Mouse (Mus musculus): ENCODE results near the gene Elfn1.

Gene Elfn1

DNA sequence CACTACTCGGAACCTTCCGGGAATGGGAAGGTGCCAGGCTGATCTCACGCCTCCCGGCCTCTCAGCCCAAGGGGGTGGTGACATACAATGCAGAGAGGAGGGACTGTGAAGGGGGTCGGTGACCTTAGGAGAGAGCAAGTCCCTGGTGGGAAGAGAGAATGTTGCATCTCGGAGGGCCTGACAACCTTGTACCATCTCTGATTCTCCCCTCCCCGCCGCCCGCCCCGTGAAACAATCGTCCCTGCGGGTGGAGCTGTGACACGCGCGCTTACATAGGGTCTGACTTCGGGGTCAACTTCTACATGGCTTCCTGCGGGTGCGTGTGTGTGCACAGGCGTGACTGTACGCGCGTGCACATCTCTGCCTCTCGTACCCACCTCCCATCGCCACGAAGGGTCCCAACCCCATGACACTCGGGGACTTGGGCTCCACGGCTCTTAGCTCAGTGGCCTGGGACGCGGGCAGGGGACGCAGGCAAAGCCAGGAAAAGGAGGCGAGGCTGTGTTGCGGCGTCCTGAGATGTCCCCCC lies at the start of gene Elfn1:
TSS of gene Elfn1 (plus strand) at position 230 of the 529 bp plus-strand sequence.
- no peak for DNase-seq

GRCm38 (mm10) chr5:139860328-139861104 lies 47.2 kb upstream of the Elfn1 start:
- no peak for DNase-seq

DNA sequence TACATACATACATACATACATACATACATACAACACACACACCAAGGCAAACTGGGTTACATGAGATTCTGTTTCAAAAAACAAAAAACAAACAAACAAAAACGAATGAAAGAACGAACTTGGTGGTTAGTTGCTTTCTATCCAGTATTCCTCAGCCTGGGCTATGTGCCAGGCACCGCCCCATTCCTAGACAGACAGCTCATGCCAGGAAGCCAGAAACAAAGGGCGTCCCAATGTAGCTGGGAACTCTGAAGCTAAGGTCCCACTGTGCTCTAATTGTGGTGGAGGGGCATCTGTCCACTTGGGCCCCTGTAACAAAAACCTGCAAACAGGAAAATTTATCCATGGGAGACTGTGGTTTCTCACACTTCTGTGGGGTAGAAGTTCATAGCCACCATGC lies 45.0 kb upstream of the Elfn1 start:
- no peak for DNase-seq

- DNase-seq: no peak
Observed at GRCm38 (mm10) chr5:139870886-139871285, 36.9 kb upstream of the Elfn1 start.

DNA sequence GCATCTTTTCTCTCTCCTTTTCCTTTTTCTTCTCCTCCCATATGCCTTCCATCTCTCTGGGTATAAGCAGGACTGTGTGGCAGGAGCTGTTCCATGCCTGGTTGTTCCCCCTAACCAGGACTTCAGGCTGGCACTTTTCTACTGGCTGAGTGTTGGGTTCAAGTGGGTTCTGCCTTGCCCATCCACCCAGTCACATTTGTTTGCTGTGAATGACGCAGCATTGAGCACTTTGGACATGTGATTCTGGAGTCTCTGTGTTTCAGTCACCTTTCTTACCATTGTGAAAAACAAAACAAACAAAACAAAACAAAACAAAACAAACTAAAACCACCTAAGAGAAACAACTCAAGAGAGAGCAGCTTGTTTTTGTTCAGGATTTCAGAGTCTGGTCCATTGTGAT lies 36.2 kb upstream of the Elfn1 start:
- DNase-seq: no peak

DNA sequence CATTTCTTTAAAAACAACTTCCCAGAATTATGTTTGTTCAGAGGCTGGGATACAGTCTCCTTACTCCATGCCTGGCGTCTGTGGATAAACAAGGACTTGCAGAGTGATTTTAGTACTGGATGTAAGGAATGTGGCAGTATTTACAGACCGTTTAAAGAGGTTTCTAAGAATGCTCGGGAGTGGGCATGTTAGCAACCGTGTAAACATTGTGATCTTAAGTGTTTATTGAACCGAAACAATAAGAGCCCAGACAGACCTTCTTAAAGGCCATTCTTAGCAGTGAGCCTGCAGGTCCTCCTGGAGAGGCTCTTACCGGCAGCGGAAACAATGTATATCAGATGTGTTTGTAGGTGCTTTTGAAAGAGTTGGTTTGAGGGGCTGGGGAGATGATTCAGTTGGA lies 30.2 kb upstream of the Elfn1 start:
- no peak for DNase-seq

- no peak for DNase-seq
Observed at GRCm38 (mm10) chr5:139879694-139880093, 28.0 kb upstream of the Elfn1 start.

- no peak for DNase-seq
Observed at GRCm38 (mm10) chr5:139881161-139881560, 26.6 kb upstream of the Elfn1 start.

DNA sequence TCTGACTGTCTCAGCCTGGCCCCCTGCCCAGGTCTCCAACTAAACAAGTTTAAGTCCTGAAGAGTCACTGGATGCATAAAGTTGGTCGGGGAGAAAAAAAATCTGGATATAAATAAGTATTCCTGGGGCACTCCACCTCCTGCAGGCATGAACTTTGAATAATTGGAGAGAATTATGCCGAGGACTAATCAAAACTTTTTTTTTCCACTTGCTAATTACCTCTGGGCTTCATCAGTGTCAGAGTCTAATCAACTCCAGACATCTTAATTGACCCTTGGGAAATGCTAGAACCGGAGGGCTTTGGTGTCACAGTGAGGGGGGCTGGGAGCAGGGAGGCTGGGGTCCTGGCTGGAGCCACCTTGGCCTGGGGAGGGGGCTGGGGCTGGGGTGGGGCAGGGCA lies 19.1 kb upstream of the Elfn1 start:
- no peak for DNase-seq

DNA sequence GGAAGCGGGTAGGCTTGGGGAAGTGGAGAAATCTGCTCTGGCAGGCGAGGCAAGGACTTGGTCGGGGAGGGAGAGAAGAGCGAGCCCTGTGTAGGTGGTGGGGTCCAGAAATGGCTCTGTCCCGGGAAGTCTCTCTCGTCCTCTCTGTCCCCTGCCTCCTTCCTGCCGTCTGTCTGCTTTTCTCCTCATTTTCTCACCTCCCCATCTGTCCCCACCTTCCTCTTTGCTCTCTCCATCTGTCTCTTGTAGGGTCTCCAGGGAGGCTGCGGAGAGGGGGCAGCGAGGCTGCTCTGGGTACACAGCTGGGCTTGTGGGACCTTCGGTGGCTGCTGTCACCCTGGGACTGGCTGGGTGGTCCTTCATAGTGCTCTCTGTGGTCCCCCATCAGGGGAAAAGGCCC lies 18.4 kb upstream of the Elfn1 start:
- DNase-seq: no peak

GRCm38 (mm10) chr5:139892326-139892994 lies 15.3 kb upstream of the Elfn1 start:
- no peak for DNase-seq

GRCm38 (mm10) chr5:139892995-139893345 lies 14.8 kb upstream of the Elfn1 start:
- DNase-seq: no peak

GRCm38 (mm10) chr5:139894025-139894508 lies 13.7 kb upstream of the Elfn1 start:
- DNase-seq: no peak

DNA sequence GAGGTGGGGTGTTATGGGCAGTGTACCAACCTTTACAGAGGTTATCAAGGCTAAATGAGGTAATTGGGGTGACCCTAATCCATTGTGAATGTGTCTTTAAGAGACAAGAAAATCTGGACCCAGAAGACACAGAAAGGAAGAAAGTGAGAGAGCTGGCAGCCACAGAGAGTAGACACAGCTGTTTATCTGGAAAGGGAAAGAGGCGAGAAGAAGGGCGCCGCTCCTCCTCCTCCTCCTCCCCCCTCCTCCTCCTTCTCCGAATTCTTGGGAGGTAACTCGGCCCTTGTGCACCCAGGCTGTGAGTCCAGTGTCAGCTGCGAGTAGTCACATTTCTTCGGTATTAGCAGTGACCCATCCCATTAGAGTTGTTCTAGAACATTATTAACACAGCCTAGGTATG lies 8.7 kb upstream of the Elfn1 start:
- DNase-seq: no peak

GRCm38 (mm10) chr5:139905121-139905520 lies 2.6 kb upstream of the Elfn1 start:
- DNase-seq: no peak

DNA sequence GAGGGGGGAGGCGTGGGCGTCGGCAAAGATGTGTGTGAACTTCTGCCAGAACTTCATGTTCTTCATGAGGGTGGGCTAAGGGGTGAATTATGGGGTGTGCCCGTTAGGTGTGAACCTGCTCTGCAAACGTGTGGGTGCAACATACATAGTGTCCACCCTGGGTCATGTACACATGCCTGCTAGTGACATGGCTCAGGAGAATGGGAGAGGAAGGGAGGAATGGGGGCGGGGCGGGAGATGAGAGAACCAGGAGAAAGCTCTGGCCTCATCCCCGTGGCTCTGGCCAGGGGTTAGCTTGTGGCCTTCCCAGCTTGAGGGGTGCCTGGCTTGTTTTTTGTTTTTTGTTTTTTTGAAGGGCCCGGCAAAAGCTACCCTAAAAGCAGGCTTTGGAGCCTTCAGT lies 1.2 kb upstream of the Elfn1 start:
- no peak for DNase-seq

GRCm38 (mm10) chr5:139907241-139907640 lies 502 bp upstream of the Elfn1 start:
- no peak for DNase-seq

DNA sequence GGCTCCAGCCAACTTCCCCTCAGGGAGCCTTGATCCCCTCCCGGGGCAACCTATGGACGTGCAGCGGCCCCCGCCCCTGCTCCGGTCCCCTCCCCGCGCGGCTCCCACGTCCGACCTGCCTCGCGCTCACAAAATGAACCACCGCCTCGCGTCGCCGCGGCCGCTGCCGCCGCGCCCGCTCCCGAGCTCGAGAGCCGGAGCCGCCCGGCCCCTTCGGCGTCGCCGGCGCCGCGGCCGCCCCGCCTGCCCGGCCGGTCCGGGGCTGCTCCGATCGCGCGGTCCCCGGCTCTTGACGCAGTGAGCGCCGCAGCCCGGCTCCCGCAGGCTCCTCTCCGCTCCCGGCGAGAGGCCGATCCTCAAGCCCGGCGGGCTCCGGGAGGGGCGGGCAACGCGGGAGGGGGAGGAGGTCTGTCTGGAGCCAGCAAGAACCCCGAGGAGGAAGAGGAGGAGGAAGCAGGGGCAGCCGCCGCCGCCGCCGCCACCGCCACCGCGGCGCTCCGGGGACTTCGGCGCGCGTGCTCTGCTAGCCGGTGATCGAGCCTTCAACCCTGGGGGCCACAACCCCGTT lies 584 bp downstream of the Elfn1 start:
- no peak for DNase-seq

DNA sequence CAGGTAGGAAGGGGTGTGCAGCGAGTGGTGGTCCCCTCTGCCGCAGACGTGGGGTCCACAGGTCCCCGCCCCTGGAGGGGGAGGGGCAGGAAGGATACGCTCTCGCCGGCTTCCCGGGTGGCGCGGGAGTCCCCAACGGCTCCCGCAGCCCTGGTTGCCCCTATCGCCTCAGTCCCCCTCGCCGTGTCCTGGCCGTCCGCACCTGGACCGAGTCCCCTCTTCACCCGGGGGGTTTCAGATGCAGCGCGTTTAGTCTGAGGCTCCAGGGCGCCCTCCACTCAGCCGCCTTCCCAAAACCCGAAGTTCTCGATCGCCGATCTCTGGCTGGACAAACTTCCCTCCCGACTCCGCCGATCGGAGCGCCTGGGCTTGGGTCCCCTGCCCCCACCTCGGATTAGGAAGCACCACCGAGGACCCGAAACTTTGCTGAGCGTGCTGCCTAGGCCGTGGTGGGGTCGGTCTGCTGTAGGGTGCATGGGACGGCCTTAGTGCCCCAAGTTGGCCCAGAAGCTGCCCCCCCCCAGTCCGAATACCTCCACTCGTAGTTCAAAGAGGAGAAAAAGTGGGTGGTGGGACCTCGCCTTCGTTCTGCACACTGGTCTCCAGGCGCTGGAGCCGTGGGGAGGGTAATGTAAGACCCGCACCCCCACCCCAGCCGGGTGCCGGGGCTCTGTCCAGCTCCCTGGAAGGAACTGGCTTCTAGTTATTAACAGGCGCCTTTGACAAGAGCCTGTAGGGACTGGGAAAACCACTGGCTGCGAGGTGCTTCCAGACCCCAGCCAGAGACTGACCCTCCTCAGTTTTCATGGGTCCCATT lies 1.3 kb downstream of the Elfn1 start:
- no peak for DNase-seq

- no peak for DNase-seq
Observed at GRCm38 (mm10) chr5:139909710-139910550, 2.2 kb downstream of the Elfn1 start.

DNA sequence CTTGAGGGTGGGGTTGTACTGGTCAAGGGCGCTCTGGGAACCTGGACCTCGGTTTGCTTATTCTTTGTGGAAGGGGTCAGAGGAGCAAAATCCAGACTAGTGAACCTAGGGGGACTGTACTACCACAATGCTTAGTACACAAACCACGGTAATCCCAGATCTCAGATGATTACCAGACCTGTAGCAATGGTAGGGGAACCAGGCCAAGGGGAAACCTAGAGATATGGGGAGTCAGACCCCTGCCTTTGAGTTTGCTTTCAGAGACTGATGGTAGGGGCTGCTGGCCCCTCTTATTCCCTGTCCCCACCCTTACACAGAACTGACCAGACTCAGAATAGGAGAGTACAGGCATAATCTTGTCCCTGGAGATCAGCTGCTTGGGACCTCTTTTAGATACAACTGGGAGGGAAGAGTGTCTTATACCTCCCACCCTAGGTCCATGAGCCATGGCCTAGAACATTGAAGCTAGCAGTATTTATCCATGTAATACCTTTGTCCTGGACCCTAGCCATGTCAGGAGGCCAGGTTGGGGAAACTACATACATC lies 3.1 kb downstream of the Elfn1 start:
- DNase-seq: no peak

GRCm38 (mm10) chr5:139911506-139911905 lies 3.8 kb downstream of the Elfn1 start:
- DNase-seq: no peak
